Comparison of ENCODE assay signal across 16 mouse cellular contexts in genomic region chr7:116298389-116298788, GRCm38 (mm10). TPM values are rescaled to one million over a fixed set of nuclear protein-coding genes. Genes with fewer than 3 reads are reported as not detected.
DNase-seq lines count a peak whose midpoint lies in the region; ATAC-seq and TF ChIP-seq lines count a peak whose summit lies in the region.
"Had no signal": no experiment of that assay in that cellular context is flagged by ENCODE, and none has a peak within 500 bp of the region (broad histone marks: within the 10 kb centered on the region; RNA-seq: fewer than 3 reads in every experiment).

No protein-coding gene starts in this region.

- H3K4me2 ChIP-seq in kidney, embryonic 16.5 days (replicated peaks; ENCODE audit: low read depth, low read length) = no peak overlapping the region
- H3K4me2 ChIP-seq: hindbrain, embryonic 15.5 days; liver, embryonic 11.5 days; lung, embryonic 15.5 days had no signal

- H3K9me3 ChIP-seq in kidney, embryonic 16.5 days (ENCODE audit: low read length) = no peaks in the 10 kb centered on the region
- no peaks in the 10 kb centered on the region for H3K9me3 ChIP-seq in ES-E14 (ENCODE audit: control insufficient read depth, insufficient read depth, low read depth, low read length)
- H3K9me3 ChIP-seq: hindbrain, embryonic 15.5 days; lung, embryonic 15.5 days; megakaryocyte, embryonic 14.5 days had no signal

- peaks cover 8% of the 10 kb centered on the region for H3K4me1 ChIP-seq in kidney, embryonic 16.5 days (ENCODE audit: insufficient read depth, low read length)
- peaks cover 8 to 38% of the 10 kb centered on the region in 2 experiments; a peak in 3 of 4 replicates for H3K4me1 ChIP-seq in ES-E14 (ENCODE audit: control insufficient read depth in 2 of 2, insufficient read depth in 2 of 2, low read length in 2 of 2, poor library complexity in 1 of 2)
- H3K4me1 ChIP-seq: hindbrain, embryonic 15.5 days had no signal

- WGBS in kidney, embryonic 16.5 days = 73% methylated on average over 10 of the region's 10 CpGs

- H3K27me3 ChIP-seq in kidney, embryonic 16.5 days (ENCODE audit: insufficient read depth, low read length) = no peaks in the 10 kb centered on the region
- H3K27me3 ChIP-seq: CH12.LX; hindbrain, embryonic 15.5 days; lung, embryonic 15.5 days had no signal

- no peak for TF ChIP-seq CTCF in brain, embryonic 14.5 days (IDR thresholded peaks at IDR 0.05; ENCODE audit: borderline replicate concordance, extremely low read depth, insufficient read depth, insufficient read length)

- no peak overlapping the region for H3K27ac ChIP-seq in kidney, embryonic 16.5 days (ENCODE audit: low read length)
- H3K27ac ChIP-seq in ES-E14 (ENCODE audit: insufficient read depth, low read depth, low read length, poor library complexity, severe bottlenecking) = no peak overlapping the region
- H3K27ac ChIP-seq: hindbrain, embryonic 15.5 days; lung, embryonic 15.5 days had no signal

- H3K36me3 ChIP-seq in kidney, embryonic 16.5 days (ENCODE audit: insufficient read depth, low read length) = no peaks in the 10 kb centered on the region
- H3K36me3 ChIP-seq in ES-E14 (ENCODE audit: control insufficient read depth, insufficient read depth, low read length, poor library complexity, severe bottlenecking) = peaks cover 5% of the 10 kb centered on the region; the same call in 1 of the 2 replicates
- H3K36me3 ChIP-seq: hindbrain, embryonic 15.5 days; lung, embryonic 15.5 days had no signal

- TF ChIP-seq POLR2A in brain, embryonic 14.5 days (IDR thresholded peaks at IDR 0.05; ENCODE audit: borderline replicate concordance, extremely low read depth, insufficient read depth, insufficient read length, poor library complexity, severe bottlenecking) = no peak

- H3K4me3 ChIP-seq in kidney, embryonic 16.5 days (ENCODE audit: low read length) = no peak overlapping the region
- no peak overlapping the region for H3K4me3 ChIP-seq in ES-E14 (ENCODE audit: insufficient read depth in 1 of 2, low read depth in 1 of 2, low read length in 2 of 2, poor library complexity in 1 of 2, severe bottlenecking in 1 of 2)
- H3K4me3 ChIP-seq: hindbrain, embryonic 15.5 days; lung, embryonic 15.5 days; megakaryocyte, embryonic 14.5 days had no signal

- in situ Hi-C loops in ES-E14 (cut with MboI; ENCODE audit: low sequenced_read_pairs in 2 of 2, unreplicated experiment in 2 of 2) = no loop called here

- ATAC-seq in kidney, embryonic 16.5 days (ENCODE audit: low FRiP score, low TSS enrichment) = no peak
- no peak for ATAC-seq in monocyte, adult 5-6 weeks (replicated peaks; ENCODE audit: insufficient number of reproducible peaks, low FRiP score, low TSS enrichment, poor library complexity, severe bottlenecking)

- no peak overlapping the region for H3K9ac ChIP-seq in kidney, embryonic 16.5 days (replicated peaks; ENCODE audit: low read length)
- peak overlapping the region; percentile 9; the same call in 1 of the 2 replicates for H3K9ac ChIP-seq in ES-E14 (ENCODE audit: insufficient read depth, low read depth, low read length, poor library complexity, severe bottlenecking)
- H3K9ac ChIP-seq: hindbrain, embryonic 15.5 days; lung, embryonic 15.5 days had no signal

- DNase-seq in kidney, adult 18-20 months = peak; percentile 73
- DNase-seq in ES-E14 (ENCODE audit: low read depth, low spot score) = no peak
- DNase-seq in brain, embryonic 14.5 days (ENCODE audit: low read depth) = peak; percentile 47
- DNase-seq in kidney, adult 8-10 months = peak; percentile 73 to 80
- DNase-seq in B cell, adult 2 months = no peak
- DNase-seq: adrenal gland, adult 8-10 months; heart, postnatal 10 days; right cerebral cortex, postnatal 25 days; thymus, adult 2 months had no signal

TF ChIP-seq in ES-E14, 5 proteins besides CTCF, POLR2A, EP300 and RAD21:
- no peak for TF ChIP-seq ZNF384 (IDR thresholded peaks at IDR 0.05; ENCODE audit: low read depth, low read length)
- TF ChIP-seq MAFK (IDR thresholded peaks at IDR 0.05; ENCODE audit: insufficient read depth, low read depth, low read length) = no peak
- TF ChIP-seq HCFC1 (IDR thresholded peaks at IDR 0.05; ENCODE audit: borderline replicate concordance, insufficient read depth, low read length) = no peak
- no peak for TF ChIP-seq ZC3H11A (IDR thresholded peaks at IDR 0.05; ENCODE audit: borderline replicate concordance, low read depth, low read length)
- TF ChIP-seq CHD2 (IDR thresholded peaks at IDR 0.05; ENCODE audit: low read depth, low read length) = no peak

RNA-seq across cellular contexts. Expression of gene Plekha7, which starts 9.8 kb away (rescaled TPM):
- polyA plus RNA-seq in kidney, embryonic 16.5 days (2015; fragmentation: Nextera tagmentation; extraction: Ambion mirVana) = 13.1 and 13.8 TPM in 2 replicates
- total RNA-seq in ES-E14 (2012; rRNA removed) = 38.0 and 56.4 TPM in 2 replicates
- polyA plus RNA-seq in brain, embryonic 14.5 days (2012; rRNA removed) = 11.2 and 13.5 TPM in 2 replicates
- 0.76 to 1.5 TPM (median 0.96 TPM) in 3 replicates for total RNA-seq in monocyte, adult 5-6 weeks (2017)

RNA-seq across cellular contexts. Expression of gene Rps13, which starts 35.6 kb away (rescaled TPM):
- polyA plus RNA-seq in kidney, embryonic 16.5 days (2015; fragmentation: Nextera tagmentation; extraction: Ambion mirVana) = 644 and 729 TPM in 2 replicates
- total RNA-seq in ES-E14 (2012; rRNA removed) = 801 and 1,038 TPM in 2 replicates
- polyA plus RNA-seq in brain, embryonic 14.5 days (2012; rRNA removed) = 805 and 895 TPM in 2 replicates
- total RNA-seq in monocyte, adult 5-6 weeks (2017) = 1,896 to 2,322 TPM (median 2,106 TPM) in 3 replicates

Comparison
In these comparisons a context has a peak if more than half of its experiments do, and no peak if none do; other contexts are left out.
1. DNase-seq: peak in kidney, adult 18-20 months (single experiment), brain, embryonic 14.5 days (single experiment) and kidney, adult 8-10 months (2 of 2); none in ES-E14 (single experiment) and B cell, adult 2 months (0 of 2).
2. RNA of gene Plekha7, which starts 9.8 kb away (total RNA-seq): 38.0 to 56.4 TPM in ES-E14; 0.76 to 1.5 TPM in monocyte, adult 5-6 weeks; every median in the first group is over 10 times any median in the second.